Mouse (Mus musculus) urinary bladder, postnatal 36 days (tissue): Measurements from ENCODE around the gene Mn1.

Experiments
- DNase-seq, 2 experiments: peaks; one replicate each; pipeline ENCODE4 v3.0.0; 2022; ENCODE audit warnings: low spot score in 2 of 2, mixed read lengths in 1 of 2

Gene Mn1

DNA sequence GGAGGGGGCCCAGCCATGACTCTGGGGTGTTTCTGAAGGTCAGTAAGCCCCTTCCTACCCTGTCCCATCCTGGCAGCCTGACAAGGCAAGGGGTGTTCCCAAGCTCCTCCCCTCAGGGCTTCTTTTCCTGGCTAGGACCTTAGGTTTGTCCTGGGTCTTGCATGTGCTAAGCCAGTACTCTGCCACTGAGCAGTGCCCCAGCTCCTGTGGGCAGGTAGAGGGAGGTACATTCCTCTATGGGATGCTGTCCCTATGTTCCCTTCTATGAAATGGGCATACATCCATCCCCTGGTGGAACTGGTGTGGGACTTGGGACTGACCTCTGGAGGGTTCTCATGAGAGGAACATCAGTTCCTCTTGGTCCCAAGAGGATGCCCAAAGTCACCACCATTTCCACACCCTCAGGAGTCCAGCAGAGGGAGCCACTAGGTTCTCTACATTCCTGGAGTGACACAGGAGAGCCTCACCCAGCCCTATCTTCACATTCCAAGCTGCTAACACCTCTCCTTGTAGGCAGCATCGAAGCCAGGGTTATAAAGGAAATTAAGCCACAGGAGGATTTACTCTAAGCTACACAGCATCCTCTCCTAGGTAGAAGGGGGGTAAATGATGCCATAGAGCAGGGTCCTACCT, 7.6 kb upstream of the Mn1 start:
- DNase-seq: no peak

DNA sequence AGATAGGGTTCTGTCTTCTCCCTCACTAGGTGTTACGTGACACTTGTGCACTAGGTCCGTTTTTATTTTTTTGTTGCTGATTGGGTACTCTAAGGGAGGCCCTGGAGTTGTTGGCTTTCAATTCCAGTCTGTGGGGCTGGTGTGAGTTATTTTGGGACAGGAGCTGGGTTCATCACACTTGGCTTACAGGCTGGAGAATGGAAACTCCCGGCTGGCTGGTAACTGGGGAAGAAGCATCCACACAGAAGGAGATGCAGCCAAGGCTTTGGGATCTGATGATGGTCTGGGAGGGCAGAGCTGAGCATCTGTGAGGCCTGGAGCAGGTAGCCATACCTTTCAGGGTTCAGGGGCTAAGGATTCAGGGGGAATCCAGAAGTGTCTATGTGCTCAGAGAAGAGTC, 6.5 kb upstream of the Mn1 start:
- DNase-seq: no peak

DNA sequence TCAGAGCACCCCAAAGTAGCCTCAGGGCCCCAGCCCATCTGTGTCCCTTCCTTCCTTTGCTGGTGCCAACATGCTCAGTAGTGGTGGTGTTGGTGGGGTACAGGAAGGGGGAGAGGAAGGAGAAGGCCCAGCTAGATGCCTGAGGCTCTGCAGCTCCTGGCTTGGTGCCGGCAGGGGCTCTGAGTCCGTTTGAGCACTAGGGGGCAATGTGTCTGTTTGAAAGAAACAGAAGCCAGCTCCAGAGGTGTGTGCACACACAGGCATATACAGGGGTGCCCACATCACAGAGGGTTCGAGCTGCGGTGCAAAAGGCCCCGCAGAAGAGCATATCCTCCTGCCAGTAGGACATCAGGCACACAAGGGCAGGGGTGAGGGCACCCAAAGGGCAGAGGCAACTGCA, 3.0 kb upstream of the Mn1 start:
- peak; percentile 41 to 77 for DNase-seq

- no peak for DNase-seq
Observed at GRCm38 (mm10) chr5:111414770-111415249, 2.4 kb upstream of the Mn1 start.

DNA sequence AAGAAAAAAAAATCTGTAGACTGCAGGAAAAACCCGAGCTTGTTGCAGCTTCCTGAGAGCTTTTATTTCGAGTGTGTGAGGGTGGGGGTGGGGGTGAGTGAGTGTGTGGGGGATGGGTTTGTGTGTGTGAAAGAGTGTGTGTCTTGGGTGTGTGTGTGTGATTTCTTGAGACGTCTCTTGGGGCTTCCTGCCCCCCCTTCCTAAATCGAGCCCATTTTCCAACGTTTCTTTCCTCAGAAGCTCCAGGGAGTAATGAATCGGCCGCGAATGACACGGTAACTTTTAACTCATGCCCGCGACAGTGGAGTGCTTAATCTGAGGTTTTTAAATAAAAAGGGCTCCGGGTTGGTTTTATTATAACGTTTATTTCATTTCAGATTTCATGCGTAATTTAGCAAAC, 1.6 kb upstream of the Mn1 start:
- DNase-seq: no peak

DNA sequence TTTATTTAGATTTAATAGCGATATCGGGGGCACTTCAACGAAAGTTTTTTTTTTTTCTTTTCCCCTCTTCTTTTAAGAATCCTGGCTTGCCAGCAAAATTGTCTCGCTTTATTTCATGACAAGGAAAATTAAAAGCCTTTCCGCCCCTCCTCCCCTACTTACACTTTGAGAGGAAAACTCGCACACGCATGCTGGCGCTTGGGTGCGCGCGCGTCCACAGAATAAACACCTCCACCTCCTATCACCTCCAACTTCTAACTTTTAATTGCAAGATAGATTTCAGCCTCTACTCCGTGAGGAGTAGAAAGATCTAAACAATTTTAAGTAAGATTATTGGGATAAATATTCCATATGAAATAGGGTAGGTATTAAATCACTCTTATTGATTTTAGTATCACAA, 1.1 kb upstream of the Mn1 start:
- no peak for DNase-seq

DNA sequence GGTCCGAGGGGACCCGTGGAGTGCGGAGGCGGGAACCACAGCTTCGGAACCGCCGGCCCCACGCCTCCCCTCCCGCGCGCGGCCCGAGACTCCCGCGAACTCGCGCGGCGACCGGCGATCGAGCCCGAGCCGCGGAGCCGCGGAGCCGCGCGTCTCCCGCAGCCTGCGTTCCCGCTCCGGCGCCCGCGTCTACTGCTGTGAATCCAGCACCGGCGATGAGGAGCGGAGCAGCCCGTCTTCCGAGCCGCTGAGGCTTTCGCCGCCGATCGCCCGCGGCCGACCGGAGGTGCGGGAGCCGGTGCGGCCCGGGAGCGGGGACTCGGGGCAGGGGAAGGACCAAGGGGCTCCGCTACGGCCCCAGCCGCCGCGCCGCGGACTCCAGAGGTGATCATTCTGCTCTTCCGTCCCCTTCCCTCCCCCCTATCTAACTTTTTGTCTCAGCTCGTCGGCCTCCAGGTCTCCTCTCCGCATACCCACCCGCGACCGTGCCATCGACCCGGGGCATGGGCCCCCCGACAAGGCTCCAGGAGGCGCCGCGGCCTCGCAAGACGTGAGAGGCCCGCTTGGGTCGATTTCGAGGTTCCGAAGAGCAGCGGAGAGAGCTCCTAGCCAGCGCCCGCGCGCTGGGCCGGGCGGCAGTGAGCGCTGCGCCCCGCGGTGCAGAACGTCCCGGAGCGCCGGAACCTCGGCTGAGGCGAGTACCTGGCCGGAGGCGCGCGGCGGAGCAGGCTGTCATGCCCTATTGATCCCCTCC, 393 bp downstream of the Mn1 start:
- peak in 1 of 2 experiments; percentile 20 for DNase-seq

DNA sequence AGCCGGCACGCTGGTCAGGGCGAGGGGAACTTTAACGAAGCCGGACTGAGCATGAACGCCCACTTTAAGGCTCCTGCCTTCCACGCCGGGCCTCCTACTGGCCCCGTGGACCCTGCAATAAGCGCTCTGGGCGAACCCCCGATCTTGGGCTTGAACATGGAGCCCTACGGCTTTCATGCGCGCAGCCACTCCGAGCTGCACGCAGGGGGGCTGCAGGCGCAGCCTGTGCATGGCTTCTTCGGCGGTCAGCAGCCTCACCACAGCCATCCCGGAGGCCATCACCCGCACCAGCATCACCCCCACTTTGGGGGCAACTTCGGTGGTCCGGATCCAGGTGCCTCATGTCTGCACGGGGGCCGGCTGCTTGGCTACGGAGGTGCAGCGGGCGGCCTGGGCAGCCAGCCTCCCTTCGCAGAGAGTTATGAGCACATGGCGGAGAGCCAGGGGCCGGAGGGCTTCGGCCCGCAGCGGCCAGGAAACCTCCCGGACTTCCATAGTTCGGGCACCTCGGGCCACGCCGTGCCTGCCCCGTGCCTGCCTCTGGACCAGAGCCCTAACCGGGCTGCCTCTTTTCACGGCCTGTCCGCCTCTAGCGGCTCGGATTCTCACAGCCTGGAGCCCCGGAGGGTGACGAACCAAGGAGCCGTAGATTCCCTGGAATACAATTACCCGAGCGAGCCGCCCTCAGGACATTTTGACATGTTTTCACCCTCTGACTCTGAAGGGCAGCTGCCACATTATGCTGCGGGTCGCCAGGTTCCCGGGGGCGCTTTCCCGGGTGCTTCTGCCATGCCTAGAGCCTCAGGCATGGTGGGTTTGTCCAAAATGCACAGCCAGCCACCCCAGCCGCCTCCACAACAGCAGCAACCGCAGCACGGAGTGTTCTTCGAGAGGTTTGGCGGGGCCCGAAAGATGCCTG, 1.3 kb downstream of the Mn1 start:
- no peak for DNase-seq

- no peak for DNase-seq
Observed at GRCm38 (mm10) chr5:111419121-111419881, 2.1 kb downstream of the Mn1 start.

GRCm38 (mm10) chr5:111420011-111420691, 3.0 kb downstream of the Mn1 start:
- DNase-seq: no peak

GRCm38 (mm10) chr5:111420896-111421295, 3.7 kb downstream of the Mn1 start:
- no peak for DNase-seq

GRCm38 (mm10) chr5:111421424-111421823, 4.3 kb downstream of the Mn1 start:
- DNase-seq: no peak

DNA sequence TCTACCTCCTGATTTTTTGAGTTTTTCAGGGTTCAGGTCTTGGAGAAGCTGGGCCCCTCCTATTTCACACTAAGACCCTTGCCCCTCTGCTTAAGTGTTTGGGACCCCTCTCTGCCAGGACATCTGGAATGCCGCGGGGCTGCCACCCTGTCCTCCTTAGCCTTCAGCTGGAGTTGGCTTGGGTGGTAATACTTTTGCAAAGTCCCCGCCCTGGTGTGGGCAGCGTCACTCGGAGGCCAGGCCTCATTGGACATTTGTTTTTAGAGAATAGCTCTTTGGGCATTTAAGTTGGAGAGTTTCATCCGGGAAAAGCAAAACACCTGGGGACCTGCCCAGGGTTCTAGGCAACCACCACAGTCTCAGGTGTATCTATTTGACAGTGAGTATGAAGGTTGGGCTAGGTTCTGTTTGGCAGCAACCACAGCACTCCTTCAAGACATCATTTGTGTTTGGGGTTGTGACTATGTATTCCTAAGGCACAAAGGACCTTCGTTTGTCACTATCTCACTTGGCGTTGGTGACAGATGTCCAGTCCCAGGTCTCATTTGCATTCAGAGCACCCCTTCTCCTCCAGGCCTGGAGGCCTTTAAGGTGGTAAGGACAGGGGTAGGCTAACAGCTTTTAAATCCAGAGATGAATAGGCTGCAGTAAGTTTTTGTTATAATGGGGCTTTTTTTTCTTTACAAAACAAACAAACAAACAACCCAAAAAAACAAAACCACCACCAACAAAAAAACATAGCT, 5.1 kb downstream of the Mn1 start:
- no peak for DNase-seq

GRCm38 (mm10) chr5:111423011-111423410, 5.8 kb downstream of the Mn1 start:
- no peak for DNase-seq

DNA sequence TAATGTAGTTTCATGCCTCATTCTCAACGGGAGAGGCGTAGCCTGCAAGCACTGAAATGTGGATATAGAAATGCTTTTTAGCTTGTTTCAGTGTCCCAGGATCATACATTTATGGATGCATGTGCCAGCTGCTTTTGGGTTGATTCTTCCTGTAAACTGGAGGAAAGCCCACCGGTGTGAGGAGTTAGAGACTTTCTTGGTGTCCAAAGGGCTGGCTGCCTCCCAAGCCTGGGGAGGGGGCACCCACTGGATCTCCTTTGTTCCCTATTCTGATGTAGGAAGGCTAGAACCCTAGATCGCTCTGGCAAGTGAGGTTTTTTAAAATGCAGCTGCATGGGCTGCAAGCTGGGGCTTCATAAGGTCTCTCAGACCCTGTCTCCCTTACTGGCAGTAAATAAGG, 6.5 kb downstream of the Mn1 start:
- no peak for DNase-seq

DNA sequence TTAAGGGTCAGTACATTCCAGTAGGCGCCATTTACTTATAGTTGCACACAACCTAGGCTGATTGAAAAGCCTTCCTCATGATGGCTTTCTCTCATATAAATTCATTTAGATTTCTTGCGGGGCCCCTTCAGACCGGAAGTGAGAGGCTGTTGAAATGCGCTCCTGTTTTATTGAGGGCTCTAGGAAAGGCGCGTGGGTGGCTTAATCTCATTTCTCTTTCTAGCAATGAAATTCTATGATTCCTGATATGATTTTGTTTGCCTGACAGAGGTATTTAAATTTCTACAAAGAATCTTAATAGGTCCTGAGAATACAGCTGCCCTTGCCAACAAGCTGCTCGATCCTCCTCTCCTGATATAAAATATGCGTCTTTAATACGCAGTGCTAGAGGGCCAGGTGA, 8.7 kb downstream of the Mn1 start:
- no peak for DNase-seq

- no peak for DNase-seq
Observed at GRCm38 (mm10) chr5:111426249-111426648, 9.1 kb downstream of the Mn1 start.

- DNase-seq: no peak
Observed at GRCm38 (mm10) chr5:111428882-111429281, 11.7 kb downstream of the Mn1 start.

- no peak for DNase-seq
Observed at GRCm38 (mm10) chr5:111429726-111430125, 12.6 kb downstream of the Mn1 start.

DNA sequence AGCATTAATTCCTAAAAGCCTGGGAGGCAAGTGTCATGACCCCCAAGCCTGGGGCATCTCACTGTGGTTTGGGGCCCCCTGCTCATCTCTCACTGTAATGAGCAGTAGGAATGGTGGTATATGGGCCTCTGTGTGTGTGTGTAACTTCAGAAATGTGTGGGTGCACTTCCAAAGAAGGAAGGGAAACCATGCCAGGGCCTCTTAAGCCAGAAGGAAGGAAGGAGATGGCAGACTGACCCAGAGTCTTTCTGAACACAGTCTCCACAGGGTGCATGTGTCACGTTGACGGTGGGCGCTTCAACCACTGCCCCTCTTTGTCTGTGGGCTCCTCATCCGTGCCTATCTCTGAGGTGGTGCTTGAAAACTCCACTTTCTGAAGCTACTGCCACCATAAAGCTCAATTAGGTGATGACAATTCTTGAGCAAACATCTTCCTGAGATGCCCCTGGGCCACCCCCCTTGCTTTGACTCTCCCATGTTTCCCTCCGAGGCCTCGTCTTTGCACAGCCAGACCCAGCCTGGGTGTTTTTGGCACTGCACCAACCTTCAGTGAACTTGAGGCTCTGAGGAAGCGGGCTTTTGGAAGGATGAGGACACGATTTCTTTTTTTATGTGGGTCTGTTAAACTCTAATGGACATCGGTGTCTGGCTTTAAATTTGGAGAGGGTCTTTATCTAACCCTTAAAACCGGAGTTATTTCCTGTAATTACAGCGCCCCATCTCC, 14.0 kb downstream of the Mn1 start:
- no peak for DNase-seq
